Mouse (Mus musculus) leukemia stem cell, adult 10-12 weeks (primary cell): Measurements from ENCODE around the gene Kng2. TPM values are rescaled to one million over a fixed set of nuclear protein-coding genes. Genes with fewer than 3 reads are reported as not detected.

ENCODE experiments used
- polyA plus RNA-seq: library from polyadenylated mRNA; stranded (reverse); fragments of >175 nt; gene quantifications from 2 replicates; pipeline ENCODE4 v1.2.3, GENCODE M21; 2012; ENCODE audit warnings: low replicate concordance

Gene Kng2
- not detected in 2 replicates for polyA plus RNA-seq

DNA sequence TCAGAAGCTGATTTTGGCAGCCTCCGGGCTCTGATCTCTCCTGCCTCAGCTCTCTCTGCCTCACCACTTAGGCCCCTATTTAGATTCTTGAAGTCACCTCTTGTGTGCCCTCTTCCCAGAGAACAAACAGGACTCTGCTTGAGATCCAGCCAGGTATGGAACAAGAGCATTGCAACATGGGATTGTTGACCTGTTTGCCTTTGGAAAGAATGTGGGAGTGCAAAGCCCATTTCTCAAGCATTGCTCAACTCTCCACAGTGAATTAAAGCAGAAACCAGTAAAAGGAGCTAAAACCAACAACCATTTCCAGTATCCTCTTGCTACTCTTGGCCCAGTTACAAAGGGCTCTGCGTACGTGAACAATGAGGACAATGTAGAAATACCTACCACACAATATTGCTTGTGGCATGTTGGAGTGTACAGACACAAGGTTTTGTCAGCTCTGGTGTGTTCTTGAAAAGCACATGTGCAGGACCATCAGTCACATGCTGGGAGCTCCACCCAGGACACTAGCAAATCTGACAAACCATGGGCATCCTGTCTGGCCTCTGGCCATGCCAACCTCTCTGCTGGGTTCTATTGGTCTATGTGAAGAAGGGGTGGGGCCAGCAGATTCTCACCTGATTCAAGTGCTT is at the start of gene Kng2:
Kng2 (minus strand) TSS at position 517 of the 635 bp plus-strand sequence.

DNA sequence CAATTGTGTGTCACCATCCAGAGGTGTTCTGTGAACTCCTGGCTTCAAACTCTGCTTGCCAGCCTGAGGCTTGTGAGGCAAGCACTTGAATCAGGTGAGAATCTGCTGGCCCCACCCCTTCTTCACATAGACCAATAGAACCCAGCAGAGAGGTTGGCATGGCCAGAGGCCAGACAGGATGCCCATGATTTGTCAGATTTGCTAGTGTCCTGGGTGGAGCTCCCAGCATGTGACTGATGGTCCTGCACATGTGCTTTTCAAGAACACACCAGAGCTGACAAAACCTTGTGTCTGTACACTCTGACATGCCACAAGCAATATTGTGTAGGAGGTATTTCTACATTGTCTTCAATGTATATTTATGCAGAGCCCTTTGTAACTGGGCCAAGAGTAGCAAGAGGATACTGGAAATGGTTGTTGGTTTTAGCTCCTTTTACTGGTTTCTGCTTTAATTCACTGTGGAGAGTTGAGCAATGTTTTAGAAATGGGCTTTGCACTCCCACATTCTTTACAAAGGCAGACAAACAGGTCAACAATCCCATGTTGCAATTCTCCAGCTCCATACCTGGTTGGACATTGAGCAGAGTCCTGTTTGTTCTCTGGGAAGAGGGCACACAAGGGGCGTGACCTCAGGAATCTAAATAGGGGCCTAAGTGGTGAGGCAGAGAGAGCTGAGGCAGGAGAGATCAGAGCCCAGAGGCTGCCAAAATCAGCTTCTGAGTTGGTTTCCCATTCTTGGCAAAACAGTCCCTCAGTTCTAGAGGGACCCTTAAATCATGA is 28.6 kb upstream of the Kng2 start, which contains the start of gene Kng1:
Kng1 (plus strand) TSS at position 198 of the 780 bp plus-strand sequence.

DNA sequence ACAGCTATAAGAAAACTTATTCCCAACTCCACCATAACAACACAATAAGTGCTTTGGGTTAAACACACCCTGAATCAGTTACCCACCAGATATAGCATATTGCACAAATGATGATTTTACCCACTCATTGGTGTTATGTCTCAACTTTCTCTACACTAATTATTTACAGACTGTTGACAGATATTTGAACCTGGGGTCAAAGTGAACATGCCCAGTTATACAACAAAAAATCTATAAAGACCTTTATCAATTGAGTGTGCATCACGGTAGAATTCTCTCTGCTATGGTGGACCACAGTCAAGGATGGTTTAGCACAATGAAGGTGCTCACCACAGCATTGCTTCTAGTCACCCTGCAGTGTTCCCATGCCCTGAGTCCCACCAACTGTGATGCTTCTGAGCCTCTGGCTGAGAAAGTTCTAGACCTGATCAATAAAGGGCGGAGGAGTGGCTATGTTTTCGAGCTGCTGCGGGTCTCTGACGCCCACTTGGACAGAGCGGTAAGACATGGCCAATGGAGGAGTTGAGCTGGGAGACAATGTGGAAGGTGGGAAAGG is 78.4 kb downstream of the Kng2 start, which contains the start of gene Hrg:
Hrg (plus strand) TSS at position 233 of the 556 bp plus-strand sequence.

Other genes starting within 250 kb of the Kng2 start
- gene Crygs, start 217.9 kb downstream of the Kng2 start, polyA plus RNA-seq = not detected in 2 replicates
- gene Tbccd1, start 171.8 kb downstream of the Kng2 start, polyA plus RNA-seq = 2.9 and 9.6 TPM in 2 replicates
- 35.7 and 61.5 TPM in 2 replicates for gene Dnajb11, start 171.6 kb downstream of the Kng2 start, polyA plus RNA-seq
- gene Ahsg, start 138.2 kb downstream of the Kng2 start, polyA plus RNA-seq = not detected in 2 replicates
- gene Fetub, start 111.1 kb downstream of the Kng2 start, polyA plus RNA-seq = not detected in 2 replicates
- gene Hrg, start 78.4 kb downstream of the Kng2 start, polyA plus RNA-seq = not detected in 2 replicates
- not detected in 2 replicates for gene Kng1, start 28.4 kb upstream of the Kng2 start, polyA plus RNA-seq
- 1.2 and 11.1 TPM in 2 replicates for gene Eif4a2, start 78.0 kb upstream of the Kng2 start, polyA plus RNA-seq
- gene Rfc4, start 98.3 kb upstream of the Kng2 start, polyA plus RNA-seq = 1.8 and 23.6 TPM in 2 replicates
- gene Adipoq, start 117.1 kb upstream of the Kng2 start, polyA plus RNA-seq = 0.32 TPM in 1 of 2 replicates, not detected in the other
- gene St6gal1, start 195.3 kb upstream of the Kng2 start, polyA plus RNA-seq = 14.8 and 28.0 TPM in 2 replicates